Mouse (Mus musculus): ENCODE results near the gene Stox2.

- no peak for TF ChIP-seq CTCF (IDR thresholded peaks at IDR 0.05)
- TF ChIP-seq EP300 (IDR thresholded peaks at IDR 0.05) = no peak
Measured at GRCm38 (mm10) chr8:47260751-47261474, 185.2 kb downstream of the Stox2 start.

Data from lung, postnatal 0 days (tissue).